Mouse (Mus musculus) megakaryocyte, adult 5-6 weeks (primary cell): ENCODE results near the gene Aldh9a1. TPM values are rescaled to one million over a fixed set of nuclear protein-coding genes. Genes with fewer than 3 reads are reported as not detected.

Experiments
- ATAC-seq: 2 replicates; pipeline ENCODE4 v1.8.0; 2016; ENCODE audit warnings: mild to moderate bottlenecking, inconsistent platforms; ENCODE audit not compliant: poor library complexity, severe bottlenecking
- total RNA-seq, 2 experiments: library from RNA; stranded (forward) in 1 of 2; stranded (reverse) in 1 of 2; fragments of 153-499, 151-499 nt in 1 of 2; fragments of 221-1000, 200-1000 nt in 1 of 2; gene quantifications; 2 replicates each; pipeline versions ENCODE4 v1.2.3 to v1.2.4; 2015 to 2017

Gene Aldh9a1
- total RNA-seq, 2 experiments from 2014 or later: 37.7 to 43.2 TPM

DNA sequence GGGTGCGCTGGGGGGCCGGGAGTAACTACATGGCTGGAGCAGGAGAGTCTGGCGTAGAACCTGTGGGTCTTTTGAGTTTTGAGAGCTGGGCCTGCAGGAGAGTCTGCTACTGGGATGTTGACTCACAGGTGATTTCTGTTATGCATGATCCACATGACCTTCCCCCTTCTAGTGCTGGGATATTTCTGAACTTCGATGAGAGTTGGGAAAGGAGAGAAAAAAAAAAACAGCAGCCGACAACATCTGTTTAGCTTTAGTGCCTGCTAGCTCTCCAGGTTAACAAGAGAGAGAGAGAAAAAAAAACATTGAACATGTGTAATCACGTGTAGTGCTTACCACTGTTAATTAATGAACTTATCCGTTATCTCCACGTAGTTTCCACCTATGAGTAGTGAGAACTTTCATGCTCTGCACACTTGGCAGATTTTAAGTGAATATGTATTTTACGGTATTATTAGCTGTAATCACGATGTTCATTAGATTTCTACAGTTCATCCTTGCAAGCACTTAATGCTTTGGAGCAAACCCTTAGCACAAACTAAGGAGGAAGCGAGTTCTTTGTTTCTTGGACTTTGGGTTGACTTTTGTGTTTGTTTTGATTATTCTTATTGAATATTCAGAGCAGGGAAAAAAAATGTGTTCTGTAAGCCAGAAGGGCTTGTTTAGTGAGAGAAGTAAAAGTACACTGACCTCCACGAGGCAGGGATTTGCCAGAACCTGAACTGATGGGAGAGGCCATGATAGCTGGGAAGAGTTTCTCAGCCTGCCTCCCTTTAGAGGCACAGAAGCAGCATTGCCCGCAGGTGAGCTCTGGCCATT lies 1.0 kb downstream of the Aldh9a1 start:
- no peak for ATAC-seq

DNA sequence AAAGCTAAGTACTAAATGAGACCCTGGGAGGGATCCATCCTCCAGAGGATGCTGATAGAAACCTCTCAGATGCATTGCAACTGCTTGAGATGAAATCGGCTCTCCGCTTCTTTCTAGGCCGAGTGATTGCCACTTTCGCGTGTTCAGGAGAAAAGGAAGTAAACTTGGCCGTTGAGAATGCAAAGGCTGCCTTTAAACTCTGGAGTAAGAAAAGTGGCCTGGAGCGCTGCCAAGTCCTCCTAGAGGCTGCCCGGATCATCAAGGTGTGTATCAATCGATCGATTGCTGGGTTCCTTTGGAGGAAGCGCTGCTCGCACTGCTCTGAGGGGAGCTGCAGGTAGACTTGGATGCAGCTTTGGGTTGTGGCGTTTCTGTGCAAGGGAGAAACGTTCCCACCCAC lies 2.6 kb downstream of the Aldh9a1 start:
- ATAC-seq: no peak

DNA sequence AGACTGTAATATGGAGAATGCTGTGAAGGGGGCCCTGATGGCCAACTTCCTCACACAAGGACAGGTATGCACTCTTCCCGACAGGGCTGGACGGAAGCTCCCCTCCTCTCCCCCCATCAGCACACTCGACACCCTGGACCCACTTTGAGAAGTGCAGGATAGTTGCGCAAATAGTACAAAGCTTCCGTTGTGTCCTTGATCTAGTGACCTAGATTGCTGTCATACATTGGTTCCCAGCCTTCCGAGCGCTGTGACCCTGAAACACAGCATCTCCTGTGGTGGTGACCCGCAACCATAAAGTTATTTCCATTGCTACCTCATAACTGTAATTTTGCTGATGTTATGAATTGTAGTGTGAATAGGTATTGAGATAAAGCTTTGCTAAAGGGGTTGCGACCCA lies 7.6 kb downstream of the Aldh9a1 start:
- no peak for ATAC-seq

DNA sequence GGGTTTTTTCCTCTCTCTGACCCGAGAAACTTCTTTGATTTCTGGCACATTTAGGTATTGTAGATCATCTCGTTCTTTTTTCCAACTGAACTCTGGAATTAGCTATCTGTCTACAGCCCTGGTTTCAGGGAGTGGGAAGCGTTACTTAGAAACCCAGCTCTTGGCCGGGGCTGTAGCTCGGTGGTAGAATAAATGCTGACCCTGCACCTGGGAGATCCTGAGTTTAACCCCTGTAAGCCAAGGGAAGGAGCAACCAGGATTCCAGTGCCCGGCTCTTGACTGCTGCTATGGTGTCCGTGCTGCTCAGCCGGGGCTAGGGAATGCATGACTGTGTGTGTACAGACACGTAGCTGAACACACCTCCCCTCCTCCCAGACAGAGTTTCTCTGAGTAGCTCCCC lies 8.9 kb downstream of the Aldh9a1 start:
- no peak for ATAC-seq

DNA sequence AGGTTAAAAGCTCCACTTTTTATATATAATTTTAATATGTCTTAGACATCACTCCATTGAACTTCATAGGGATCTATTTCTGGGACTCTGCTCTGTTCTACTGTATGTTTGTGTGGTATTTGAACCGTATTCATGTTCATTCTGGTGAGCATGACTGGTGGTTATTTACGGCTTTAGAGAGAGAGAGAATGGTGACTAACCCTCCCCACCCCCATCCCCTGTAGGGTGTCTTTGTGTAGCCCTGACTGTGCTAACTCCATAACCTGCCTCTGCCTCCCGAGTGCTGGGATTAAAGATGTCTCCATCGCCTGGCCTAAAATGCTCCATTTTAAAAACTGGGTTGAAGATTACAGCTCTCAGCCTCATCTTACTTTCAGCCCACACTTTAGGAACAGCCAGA lies 10.5 kb downstream of the Aldh9a1 start:
- no peak for ATAC-seq

DNA sequence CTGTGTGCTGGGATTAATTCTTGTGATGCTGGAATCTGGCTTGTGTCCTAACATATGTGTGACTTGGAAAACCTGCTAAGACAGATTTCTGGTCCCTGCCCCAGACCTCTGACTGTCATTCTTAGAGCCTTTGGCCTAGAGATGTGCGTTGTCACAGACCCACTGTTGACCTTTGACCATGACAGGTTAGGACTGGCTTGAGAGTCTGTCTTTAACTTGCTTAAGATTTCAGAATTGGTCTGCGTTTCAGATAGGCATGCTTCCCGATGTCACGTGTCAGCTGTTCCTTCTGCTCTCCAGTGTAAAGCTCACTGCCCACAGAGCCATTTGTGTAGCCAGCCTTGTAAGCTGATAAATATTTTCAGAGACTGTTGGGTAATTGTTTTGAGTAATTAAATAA lies 13.0 kb downstream of the Aldh9a1 start:
- ATAC-seq: no peak

DNA sequence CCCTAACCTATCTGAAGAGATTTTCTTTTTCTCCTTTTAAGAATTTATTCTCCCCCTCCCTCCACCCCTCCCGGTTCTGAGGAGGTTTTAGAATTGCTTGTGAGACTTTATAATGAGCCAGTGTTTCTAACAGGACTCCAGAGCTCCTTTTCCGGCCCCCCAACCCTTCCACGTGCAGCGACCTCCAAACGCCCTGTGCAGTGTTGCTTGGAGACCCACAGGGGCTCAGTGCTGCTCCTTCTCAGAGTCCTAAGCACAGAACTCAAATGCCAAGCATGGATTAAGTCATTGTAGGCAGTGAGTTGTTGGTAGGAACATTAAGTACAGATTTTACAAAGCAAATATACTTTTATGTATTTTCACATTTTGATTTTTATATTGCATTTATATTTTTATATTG lies 13.5 kb downstream of the Aldh9a1 start:
- no peak for ATAC-seq

DNA sequence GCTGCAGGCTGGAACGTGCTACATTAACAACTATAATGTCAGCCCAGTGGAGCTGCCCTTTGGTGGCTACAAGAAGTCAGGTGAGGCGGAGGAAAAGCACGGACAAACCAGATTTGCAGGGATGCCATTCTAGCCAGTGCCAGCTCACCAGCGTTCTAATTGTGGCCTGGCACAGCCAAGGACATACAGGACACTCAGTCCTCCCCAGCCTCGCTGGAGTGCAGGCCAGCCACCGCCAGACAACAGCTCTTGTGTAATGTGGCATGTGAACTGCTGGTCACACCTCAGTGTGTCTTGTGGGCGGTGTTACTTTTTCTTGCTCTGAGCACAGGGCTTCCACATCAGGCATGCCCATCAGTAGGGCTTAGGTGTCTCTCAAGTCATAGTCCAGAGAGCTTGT lies 16.0 kb downstream of the Aldh9a1 start:
- ATAC-seq: no peak

DNA sequence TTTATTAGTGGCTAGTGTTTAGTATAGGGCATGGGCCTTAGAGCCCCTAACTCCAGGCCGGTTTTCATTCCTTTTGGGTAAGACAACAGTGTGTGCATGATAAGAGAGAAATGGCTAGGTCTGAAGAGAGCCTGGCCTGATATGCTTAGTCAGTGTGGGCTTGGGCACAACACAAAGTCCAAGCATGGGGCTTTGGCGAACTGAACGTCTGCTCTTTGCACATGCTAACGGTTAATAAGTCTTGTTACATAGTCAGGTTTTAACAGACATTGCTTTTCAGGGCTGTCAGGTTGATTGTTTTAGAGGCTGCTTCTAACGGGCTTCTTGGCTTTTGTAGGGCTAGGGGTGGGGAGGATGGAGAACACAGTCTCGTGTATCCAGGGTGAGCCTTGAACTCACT lies 16.8 kb downstream of the Aldh9a1 start:
- ATAC-seq: no peak

DNA sequence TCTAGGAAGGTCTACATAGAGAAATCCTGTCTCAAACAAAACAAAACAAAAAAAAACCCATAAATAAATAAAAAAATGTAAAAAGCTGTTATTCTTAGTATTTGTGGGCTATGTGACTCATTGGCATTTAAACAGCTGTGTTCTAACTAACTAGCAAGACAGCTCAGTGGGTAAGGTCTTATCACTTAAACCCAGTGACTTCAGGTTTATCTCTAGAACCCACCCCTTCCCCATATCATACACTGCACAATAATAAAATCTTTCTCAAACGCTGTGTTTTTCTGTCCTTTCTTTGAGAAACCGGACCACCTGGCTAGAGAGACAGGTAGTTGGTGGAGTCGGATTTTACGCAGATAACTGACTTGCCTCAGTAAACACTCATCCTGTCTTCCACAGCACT lies 18.2 kb downstream of the Aldh9a1 start:
- ATAC-seq: no peak

DNA sequence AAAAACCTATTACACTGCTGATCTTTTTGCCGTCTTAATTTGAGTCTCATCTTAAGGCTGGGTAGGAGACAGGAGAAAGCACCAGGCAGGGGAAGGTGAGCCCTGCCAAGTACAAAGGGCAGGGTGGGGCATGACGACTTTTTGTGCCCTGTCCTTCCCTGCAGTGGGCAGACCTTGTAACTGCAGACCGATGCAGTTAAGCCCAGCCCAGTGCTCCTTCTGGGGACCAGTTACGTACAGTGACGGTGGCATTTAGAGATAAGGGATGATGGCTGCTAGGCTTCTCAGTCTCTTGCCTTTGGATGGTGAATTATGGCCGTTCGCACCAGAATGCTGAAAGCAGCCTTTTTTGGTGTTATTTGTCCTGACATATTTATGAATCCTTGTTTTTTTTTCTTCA lies 18.7 kb downstream of the Aldh9a1 start:
- 0 out of 2 replicates have a peak, but pooled peaks have one; percentile 7 for ATAC-seq

DNA sequence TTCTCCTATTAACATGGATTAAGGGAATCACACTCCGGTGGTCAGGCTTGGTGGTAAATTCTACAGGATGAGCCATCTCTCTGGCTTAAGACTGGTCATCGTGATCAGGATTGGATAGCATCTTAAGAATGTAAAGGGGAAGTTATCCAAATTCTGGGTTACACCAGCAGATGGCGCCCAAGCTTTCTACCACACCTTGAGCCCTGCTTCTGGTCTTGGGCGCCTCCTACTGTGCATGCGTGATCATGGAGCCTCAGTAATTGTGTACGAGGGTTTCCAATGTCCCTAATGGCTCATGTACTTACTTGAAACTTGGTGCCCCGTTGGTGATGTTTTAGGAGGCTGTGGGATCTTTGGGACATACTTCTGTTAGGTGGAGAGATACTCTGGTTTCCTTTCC lies 20.1 kb downstream of the Aldh9a1 start:
- peak; percentile 96 for ATAC-seq

DNA sequence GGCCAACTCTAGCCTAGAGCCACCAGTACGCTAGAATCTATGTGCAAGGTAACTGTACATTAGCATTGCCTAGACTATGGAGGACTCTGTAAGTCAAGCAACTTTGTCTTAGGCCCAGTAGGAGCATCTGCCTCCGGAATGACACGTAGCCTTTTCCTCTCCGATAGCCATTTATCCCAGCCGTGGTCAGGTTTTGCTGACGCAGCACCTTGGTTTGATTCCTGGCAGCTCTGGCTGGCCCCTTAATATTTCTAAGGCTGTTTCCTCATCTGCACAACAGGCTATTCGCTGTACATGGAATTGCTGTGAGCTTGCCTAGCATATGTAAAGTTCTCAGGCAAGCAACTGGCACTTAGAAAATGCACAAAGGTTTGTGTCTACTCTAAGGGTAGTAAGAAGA lies 22.9 kb downstream of the Aldh9a1 start:
- no peak for ATAC-seq

DNA sequence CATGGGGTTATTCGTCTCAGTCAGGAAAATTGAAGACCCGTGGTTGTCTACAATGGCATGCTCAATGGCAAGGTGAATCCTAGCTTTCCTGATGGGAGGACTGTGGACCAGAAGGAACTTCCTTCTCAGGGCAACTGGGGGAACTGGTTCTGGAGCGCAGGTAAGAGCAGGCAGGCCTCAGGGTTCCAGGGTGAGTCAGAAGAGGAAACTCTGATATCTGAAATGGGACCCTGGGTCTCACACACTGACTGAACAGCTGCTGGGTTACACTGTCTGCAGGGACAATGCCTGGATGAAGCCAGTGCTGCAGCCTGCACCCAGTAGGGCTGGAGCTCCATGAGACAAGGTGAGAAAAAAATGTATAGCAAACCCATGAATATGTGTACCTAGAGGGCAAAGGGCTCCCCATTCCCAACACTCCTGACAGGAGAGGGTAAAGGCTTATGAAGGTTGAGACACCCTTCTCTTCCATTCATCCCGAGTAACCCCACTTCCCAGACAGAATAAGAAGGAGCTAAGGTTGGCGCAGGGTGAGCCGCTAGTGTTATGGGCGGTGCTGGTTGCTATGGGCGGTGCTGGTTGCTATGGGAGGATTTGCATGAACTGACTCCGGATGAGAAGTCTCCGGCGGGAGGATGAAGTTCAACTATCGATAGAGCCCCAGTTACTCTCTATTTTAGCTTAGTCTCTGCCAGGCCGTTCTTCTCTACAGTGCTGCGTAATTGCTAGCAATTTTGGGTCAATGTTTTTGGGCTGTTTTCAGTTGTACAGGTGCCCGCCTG lies 24.4 kb downstream of the Aldh9a1 start:
- ATAC-seq: peak; percentile 31; the same call in 1 of the 2 replicates

DNA sequence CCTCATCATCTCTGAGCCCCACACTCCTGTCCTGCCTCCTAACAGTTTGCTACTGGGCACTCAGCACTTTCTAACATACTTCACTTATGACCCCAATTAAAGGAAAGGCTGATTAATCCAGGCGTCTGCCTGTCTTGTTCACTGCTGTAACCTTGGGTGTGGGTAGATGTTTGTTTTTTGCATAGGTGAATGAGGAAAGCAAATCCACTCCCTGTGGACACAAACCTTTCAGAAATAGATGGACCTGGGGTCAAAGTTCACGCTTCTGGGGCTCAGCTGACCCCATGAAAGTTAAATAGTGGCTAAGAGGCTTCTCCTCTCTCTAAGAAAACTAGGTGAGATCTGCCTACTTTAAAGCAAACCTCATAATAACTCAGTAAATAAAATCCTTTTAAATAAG lies 25.2 kb downstream of the Aldh9a1 start:
- no peak for ATAC-seq

DNA sequence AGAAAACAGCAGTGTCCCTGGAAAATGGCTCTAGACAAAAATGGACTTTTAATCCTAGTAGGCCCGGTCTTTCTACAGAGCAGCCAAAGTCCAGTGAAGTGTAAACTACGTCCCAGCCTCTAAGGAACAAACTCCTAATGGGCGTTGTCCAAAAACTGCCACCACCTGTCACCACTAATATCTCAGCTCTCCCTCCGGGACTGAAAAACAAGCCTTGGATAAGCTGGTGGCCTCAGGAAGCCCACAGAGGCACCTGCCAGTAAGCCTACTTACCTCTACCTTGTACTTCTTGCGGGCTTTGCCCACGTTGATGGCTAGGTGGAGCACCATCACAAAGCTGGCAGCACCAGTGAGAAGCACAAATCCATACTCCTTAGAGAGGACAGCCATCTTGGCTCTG lies 28.2 kb downstream of the Aldh9a1 start:
- no peak for ATAC-seq

DNA sequence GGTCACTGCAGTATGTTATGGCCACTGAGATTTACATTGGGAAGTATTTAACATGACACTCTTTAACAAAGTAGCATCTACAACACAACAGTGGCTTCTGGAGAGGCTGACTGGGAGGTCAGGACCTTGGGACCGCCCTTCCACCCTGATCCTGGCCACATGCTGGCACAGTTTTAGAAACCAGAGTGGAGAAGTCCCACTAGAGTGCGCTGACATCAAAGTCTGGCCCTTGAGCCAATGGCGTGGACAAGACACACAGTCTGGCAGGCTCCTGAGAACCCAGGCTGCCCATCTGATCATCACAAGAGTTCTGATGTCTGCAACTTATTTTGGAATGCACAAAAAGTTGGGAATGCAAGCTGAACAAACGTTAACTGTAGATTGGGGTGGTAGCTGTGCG lies 30.0 kb downstream of the Aldh9a1 start:
- ATAC-seq: no peak

DNA sequence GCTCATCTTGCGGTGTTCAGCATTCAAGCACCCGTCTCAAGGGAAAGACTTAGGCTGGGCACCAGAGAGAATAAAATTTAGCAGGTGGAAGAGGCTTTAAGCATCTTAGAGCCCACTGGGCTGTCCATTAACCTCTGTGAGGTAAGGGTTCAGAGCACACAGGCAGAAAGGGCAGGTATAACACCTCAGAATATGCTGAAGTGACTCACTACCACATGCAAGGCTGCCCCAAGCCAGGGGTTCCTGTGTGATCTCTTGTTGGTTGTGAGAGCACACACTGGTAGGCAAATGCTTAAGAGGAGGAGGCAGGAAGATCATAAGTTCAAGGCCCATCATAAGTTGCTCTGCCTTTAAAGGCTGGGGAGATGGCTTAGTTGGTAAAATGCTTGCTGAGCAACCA lies 30.4 kb downstream of the Aldh9a1 start:
- no peak for ATAC-seq

DNA sequence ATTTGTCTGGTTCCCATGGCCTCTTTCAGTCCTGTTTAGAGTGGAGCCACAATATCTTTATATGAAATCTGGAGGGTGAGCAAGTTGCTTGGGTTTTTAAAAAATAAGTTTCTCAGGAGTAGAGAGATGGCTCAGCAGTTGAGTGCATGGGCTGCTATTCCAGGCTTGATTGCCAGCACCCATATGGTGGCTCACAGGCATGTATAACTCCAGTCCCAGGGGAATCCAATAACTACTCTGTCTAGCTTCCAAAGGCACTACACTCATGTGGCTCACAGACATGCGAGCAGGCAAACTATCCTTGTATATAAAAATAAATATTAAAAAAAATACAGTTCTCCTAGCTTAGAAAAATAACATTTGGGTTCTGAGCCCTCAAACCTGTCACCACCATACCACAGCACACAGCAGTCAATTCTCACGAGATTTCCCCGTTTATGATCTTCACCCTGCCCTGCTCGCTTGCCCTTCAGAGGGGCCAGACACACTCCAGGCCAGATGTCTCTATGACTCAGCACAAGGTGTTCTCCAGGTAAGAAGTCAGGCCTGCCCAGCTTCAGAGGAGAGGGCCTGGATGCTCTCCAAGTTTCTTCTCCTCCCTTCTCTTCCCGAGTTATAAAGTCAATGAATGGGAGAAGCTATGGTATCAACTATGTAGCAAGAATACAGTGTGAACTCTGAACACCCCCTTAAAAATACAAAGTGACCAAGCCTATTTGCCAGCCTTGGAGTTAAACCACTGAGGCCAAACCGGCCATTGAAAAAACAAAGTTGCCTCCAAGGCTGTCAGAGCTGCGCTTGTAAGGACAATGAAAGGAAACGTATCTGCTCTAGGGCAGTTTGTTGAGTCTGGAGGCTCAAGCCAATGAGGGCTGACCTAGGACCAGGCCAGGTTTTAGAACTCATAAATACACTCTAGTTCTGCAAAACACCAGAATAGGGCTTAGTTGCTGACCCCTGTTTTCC lies 31.5 kb downstream of the Aldh9a1 start:
- ATAC-seq: no peak

DNA sequence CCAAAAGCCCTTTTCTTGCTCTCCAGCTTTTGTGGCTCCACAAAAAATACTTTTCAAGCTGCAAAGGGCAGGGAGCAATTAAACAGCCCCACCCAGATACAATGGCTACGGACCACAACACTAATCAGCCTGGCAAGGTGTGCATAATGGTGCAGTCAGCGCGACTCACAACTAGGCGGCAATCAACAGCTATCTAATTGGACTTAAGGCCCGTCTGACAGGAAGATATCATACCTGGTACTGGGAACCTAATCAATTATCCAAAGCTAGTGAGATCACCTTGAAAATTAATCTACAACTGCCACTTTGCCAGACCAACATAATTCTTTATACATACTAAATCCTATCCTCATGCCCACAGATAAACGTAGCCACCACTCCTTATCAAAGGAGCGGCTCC lies 32.5 kb downstream of the Aldh9a1 start:
- no peak for ATAC-seq

DNA sequence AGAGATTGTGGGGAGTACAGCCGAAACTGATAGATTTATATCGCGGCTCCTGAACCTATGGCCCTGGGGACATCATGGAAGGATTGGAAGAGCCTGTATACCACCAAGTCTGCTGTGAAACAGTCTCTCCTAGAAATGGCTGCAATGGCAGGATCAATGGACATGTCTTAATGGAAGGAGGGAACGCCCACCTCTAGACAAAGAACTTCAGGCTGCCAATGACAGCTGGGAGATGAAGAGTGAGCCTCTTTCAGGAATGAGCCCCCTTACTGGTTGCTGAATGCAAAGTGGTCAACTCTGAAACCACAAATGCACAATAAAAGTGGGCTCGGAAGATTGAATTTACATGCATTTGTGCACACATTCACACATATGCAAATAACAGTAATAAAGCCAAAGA lies 33.0 kb downstream of the Aldh9a1 start:
- ATAC-seq: no peak
